Mouse (Mus musculus) adipocyte (in vitro differentiated cells): ENCODE measurements at regions not wholly inside any gene's neighbourhood (a gene's known extent, or its start where the extent isn't known, plus 50 kb on each side); places are given as distances from the start of the nearest gene placed in this dataset.

Experiments
- DNase-seq: peaks from one replicate; pipeline ENCODE4 v3.0.0-alpha.2; 2016; ENCODE audit warnings: low spot score

DNA sequence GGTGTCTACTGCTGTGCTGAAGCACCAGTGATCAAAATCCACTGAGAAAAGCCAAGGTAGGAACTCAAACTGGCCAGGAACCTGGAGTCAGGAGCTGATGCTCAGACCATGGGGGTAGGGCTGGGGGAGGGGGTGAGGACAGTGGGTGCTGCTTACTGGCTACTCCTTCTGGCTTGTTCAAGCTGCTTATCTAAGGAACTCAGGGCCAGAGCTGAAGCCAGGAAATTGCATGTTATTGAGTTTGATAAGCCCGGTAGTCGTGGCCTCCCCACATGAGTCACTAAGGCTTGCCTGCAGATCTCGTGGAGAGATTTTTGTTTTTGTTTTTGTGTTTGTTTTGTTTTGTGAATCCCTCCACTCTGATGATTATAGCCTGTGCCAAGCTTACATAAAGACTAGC, 65.9 kb downstream of the Tmem215 start:
- no peak for DNase-seq

DNA sequence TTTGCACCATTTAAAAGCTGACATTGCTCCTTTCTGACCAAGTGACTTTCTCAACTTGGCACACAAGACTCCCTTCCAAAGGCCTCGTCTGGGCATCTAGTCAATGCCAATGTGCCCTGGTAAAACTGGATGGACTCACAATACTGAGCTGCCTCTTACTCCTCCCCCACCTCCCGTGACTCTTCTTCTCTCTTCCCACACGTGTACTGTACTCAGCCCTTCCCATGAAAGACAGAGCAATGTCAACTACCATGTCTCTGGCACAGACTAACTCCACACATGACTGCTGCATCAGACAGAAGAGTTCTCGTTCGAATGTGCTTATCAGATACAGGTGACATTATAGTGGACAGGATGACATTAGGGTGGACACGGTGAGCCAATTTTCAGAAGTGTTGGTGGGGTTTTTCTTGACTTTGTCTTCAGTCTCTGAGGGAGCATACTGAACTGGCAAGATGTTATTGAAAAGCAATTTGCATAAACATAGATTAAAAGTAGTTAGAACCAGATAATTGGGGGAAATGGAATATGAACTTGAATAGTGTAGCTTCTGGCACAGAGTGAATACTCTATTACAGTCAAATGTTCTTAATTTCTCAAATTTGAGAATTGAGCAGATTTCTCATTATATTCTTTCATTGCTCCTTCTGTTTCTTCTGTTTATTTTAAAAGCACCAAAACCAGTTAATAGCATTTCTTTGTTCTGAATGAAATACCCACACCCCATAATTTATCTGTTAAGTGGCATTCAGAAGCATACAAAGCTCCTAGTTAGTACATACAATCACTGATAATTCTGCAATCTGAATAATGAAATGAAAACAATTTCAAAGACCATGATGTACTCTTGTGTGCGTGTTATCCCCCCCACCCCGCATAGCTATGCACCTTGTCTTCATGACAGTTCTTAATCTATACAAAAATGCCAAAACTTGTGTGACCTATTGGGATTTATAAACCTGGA, 71.4 kb downstream of the Tmem215 start:
- no peak for DNase-seq

DNA sequence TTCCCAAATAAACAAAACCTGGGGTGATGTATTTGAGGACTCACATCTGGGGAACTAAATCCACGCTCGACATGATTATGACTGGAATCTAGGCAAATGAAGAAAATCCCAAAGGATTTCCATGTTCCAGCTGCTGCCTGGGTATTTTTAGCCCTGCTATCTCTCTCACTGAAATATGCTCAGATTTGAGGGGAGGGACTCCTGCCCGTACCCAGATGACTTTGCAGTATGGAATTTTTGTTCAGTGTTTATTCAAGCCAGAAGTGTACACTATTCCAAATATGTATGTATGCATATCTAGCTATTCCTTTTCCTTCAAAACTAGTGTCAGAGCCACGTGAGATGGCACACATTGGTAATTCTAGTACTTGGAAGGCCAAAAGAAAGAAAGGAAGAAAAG, 72.1 kb downstream of the Tmem215 start:
- no peak for DNase-seq

DNA sequence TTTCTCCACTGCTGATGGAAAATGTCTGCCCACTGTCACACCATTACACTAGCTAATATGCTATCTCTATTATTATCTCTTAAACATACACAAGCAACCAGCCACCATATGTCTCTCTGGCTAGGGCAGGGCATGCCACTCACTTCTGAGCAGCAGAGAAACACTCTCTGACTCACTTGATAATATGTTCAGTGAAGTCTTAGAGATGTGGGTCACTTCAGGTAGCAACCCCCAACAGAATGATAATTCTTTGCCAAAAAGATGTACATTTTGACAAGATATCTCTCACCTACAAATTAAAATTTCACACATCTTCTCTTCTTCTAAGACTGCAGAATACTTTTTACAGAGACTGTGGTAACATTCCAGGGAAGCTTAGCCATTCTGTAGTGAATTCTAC, 72.8 kb downstream of the Tmem215 start:
- no peak for DNase-seq

DNA sequence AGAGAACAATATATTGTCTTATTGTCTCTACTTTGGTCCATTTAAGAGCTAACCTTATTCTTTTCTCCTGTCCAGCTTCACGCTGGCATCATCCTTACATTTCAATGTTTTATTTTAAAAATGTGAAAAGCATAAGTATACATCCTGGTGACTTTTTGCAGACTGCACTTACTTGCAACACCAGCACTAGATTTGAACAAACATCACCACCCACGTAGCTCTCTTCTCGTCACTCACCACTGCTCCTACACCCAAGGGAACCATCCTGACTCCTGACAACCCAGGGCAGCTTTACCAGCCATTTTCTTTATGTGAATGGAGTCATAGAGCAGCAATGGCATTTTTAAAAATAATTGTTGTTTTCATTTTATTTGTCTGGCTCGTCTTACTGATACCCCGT, 73.7 kb downstream of the Tmem215 start:
- no peak for DNase-seq

DNA sequence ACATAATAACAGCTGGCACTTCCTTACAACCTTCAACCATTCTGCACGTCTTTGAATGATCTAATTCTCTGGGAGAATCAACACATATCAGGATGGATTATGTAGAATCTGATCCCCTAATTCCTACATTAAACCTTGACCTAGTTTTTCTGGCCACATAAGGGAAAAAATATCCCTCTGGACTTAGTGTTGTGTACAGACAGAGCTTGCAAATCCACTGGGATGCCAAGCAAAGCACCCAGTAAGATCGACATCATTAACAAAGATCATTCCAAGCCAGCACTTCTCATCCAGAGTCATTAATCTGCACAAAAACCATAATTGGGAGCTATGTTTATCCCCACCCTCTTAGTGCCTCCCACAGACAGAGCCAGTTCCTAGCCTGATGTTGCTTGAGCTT, 87.8 kb downstream of the Tmem215 start:
- DNase-seq = no peak

DNA sequence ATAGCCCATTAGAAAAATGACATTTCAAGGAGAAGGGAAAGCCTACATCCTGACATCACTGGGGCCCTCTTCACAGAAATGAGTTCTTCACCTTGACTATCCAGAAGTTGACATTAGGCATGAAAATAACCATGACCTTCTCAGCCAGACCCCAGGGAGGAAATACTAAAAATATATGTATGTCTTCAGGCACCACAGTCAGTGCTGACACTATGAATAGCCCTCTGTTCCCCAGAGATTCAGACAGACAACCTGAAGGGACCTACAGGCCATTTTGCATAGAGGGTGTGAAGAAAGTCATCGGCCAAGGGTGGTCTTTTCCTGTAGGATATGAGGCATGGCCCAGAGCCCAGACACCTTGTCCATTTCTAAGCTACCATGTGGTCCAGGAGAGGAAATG, 101.3 kb downstream of the Tmem215 start:
- DNase-seq = no peak

DNA sequence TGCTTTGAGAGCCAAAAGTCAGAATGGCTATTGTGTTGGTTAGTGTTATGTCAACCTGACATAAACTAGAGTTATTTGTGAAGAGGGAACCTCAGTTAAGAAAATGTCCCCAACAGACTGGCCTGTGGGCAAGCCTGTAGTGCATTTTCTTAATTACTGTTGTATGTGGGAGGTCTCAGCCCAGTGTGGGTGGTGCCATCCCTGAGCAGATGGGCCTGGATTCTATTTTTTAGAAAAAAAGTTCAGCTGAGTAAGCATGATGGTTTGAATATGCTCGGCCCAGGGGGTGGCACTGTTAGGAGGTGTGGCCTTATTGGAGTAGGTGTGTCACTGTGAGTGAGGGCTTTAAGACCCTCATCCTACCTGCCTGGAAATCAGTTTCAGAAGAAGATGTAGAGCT, 104.0 kb downstream of the Tmem215 start:
- no peak for DNase-seq

DNA sequence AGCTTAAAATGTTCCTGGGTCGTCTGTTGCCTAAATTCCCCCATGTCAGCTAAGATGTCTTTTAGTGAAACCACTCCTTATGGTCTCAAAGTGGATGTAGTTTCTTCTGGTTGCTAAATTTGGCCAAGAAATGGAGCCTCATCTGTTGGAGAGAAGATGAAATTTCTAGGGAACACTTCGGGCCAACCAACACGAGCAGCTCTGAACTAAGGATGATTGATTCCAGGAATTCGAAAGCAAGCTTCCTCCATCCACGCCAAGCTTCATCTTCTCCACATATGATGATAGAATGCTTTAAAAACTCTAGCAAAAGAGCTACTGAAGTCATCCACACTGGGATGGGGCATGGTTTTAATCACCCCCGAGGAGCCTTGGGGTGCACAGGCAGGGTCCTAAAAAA, 112.5 kb downstream of the Tmem215 start:
- DNase-seq = no peak

DNA sequence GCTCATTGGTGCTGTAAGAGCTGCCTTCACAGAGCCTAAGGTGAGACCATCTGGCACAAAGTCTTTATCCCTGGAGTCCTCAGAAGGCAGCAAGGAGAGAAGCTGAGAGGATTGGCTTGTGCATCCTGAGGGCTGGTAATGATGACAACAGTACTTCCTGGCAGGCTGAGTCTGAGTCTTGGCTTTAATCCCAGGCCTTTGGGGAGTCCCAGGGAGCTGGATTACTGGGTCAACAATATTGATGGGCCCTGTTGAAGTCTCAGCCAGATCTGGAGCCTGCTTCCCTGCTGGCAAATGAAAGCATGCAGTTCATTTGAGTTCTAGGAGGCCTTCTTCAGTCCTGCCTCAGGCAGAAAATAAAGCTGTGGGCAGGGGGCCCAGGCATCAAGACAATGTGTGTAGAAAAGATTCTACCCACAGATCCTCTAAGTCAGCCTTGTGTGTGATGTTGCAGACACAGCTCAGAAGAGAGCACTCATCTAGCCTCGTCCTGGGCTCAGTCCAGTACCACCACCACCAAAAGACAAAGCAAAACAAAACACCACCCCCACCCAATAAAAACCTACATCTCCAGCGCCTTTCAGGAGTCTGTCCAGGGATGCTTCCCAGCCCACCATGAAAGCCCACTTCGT, 113.1 kb downstream of the Tmem215 start:
- peak; percentile 50 for DNase-seq

DNA sequence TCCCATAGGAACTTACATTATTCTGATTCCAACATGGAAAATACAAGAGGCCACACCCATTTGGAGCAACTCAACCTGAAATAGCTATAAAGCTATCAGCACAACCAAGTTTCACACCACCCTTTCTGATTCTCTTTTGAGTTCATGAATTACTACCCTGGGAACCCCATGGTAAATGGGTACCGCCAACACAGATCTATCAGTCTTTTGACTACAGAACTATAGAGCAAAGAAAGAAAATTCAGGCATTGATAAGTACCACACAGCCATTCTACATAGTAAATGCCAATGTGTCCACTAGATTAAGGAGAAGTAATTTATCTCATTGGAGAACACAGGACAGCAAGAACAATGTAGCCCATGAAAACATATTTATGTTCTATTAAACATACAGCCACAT, 114.1 kb downstream of the Tmem215 start:
- DNase-seq = no peak

DNA sequence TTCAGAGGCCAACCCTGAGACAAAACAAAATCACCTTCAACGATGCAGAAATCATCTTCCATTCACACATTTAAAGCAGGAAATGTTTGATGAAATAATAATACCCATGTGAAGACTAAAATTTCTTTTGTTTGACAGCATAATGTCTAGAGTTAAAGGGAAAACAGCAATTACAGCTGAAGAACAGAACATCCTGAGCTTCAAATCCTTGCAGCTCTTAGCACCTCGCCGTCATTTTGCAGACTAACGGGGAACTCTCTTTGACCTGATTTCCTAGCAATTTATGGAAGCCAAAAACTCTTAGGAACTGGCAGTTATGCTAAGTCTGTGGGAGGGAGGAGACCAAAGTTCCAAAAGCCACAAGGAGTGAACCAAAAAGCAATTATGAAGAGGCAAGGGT, 115.3 kb downstream of the Tmem215 start:
- DNase-seq = no peak

DNA sequence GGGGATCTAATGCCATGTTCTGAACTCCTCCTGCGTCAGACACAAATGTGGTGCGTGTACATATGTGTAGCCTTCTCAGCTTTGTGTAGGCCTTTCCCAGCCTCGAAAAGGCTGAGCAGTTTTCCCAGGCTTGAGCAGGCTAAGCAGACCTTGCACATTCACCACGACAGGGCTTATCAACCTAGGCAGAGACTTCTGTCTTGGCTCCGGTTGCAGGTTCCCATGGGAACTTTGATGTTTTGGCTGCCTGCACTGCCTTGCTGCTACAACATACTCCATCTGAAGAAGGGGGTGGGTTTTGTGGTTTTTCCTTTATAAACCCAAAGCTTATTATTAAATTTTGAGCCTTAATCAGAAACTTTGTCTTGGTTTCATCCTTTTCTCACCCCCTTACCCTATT, 109.2 kb downstream of the Aptx start:
- DNase-seq = no peak

DNA sequence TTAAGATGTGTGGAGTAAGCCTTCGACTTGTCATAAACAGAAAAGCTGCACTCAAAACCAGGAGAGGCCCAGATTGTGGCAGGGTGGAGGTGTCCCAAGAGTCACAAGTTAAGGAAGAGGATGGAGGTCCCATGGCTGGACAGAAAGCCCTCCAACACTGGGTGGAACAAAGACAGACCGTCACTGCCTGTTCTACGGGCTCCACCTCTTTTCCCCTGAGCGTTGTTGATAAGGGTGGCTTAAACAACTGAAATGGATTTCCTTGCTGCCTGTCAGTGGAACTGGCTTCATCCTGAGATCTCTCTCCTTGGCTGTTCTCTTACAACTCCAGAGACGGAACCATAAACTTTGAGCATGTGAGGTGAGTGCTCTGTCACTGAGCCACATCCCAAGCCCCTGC, 78.0 kb downstream of the Aptx start:
- DNase-seq = no peak

DNA sequence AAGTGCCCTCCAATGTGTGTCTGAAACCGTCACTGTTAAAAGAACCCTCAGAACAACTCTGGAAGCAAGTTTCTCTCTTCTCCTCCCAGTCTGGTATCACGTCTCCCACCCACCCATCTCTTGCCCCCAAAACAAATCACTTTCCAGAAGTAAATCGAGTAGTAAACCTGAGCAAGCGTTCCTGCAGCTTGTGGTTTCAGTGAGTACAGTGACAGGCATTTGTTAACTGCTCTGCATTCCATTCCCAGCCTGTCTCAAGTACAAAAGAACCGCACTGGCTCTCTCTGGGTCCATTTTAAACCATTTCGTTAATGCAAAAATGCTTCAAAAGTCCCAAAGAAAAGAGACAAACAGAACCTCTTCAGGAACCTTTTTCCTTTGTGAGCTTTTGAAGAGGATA, 77.1 kb downstream of the Aptx start:
- no peak for DNase-seq
